Mouse (Mus musculus): ENCODE measurements around the gene Shroom1.

The Shroom1 gene

GRCm38 (mm10) chr11:53510351-53510750, 53.3 kb downstream of the Shroom1 start:
- DNase-seq (ENCODE audit: low read depth, low spot score), result no peak

- DNase-seq (ENCODE audit: low read depth, low spot score), result no peak
Observed at GRCm38 (mm10) chr11:53516775-53517627, 60.0 kb downstream of the Shroom1 start.

Measured in retina, adult 2 months (tissue).